Mouse (Mus musculus) midbrain, embryonic 12.5 days (tissue): Measurements from ENCODE around the gene Pard6b. TPM values are rescaled to one million over a fixed set of nuclear protein-coding genes. Genes with fewer than 3 reads are reported as not detected.
A peak's percentile ranks its signal among the peaks of the same experiment; 100 is the strongest.
"Not testable (repeated sequence)": the region's sequence is repeated elsewhere in the genome, so short reads cannot be mapped to it uniquely, and the experiment has no call there.

Experiments
- ATAC-seq: fragments of 200-750 bp; cut with Nextera tagmentation; 2 replicates; pipeline ENCODE4 v1.8.0; 2017; ENCODE audit warnings: low read depth, moderate TSS enrichment, moderate library complexity; ENCODE audit not compliant: low FRiP score
- H3K27ac ChIP-seq: fragments of 300-500 bp; sonication (generic); replicated peaks from 2 replicates; pipeline ENCODE4 v1.5.1; 2016; ENCODE audit warnings: mild to moderate bottlenecking
- H3K27me3 ChIP-seq: fragments of 300-500 bp; sonication (generic); 2 replicates; pipeline ENCODE4 v1.6.1; 2016; ENCODE audit warnings: mild to moderate bottlenecking
- H3K36me3 ChIP-seq: fragments of 300-500 bp; sonication (generic); 2 replicates; pipeline ENCODE4 v1.6.1; 2016
- H3K4me1 ChIP-seq: fragments of 300-500 bp; sonication (generic); 2 replicates; pipeline ENCODE4 v1.6.1; 2016
- H3K4me2 ChIP-seq: fragments of 300-500 bp; sonication (generic); replicated peaks from 2 replicates; pipeline ENCODE4 v1.6.1; 2016; ENCODE audit warnings: mild to moderate bottlenecking, moderate library complexity
- H3K4me3 ChIP-seq: fragments of 300-500 bp; sonication (generic); 2 replicates; pipeline ENCODE4 v1.5.1; 2016; ENCODE audit warnings: mild to moderate bottlenecking
- H3K9ac ChIP-seq: fragments of 300-500 bp; sonication (generic); replicated peaks from 2 replicates; pipeline ENCODE4 v1.6.1; 2016; ENCODE audit warnings: mild to moderate bottlenecking, moderate library complexity
- H3K9me3 ChIP-seq: fragments of 300-500 bp; sonication (generic); 2 replicates; pipeline ENCODE4 v1.6.1; 2016; ENCODE audit warnings: mild to moderate bottlenecking
- WGBS: fragments of 180-500 bp; shearing (Covaris S2); methylation state at CpG from one replicate; pipeline ENCODE4 v1.1.7; 2016; 5-methylcytosine and 5-hydroxymethylcytosine counted together
- polyA plus RNA-seq: library from polyadenylated mRNA; unstranded; fragments of >200 nt; fragmentation: Nextera tagmentation; extraction: Ambion mirVana; gene quantifications from 2 replicates; pipeline ENCODE4 v1.2.1, GENCODE M21; 2016

Gene Pard6b
- polyA plus RNA-seq, 1 experiment from 2014 or later: 8.6 TPM

DNA sequence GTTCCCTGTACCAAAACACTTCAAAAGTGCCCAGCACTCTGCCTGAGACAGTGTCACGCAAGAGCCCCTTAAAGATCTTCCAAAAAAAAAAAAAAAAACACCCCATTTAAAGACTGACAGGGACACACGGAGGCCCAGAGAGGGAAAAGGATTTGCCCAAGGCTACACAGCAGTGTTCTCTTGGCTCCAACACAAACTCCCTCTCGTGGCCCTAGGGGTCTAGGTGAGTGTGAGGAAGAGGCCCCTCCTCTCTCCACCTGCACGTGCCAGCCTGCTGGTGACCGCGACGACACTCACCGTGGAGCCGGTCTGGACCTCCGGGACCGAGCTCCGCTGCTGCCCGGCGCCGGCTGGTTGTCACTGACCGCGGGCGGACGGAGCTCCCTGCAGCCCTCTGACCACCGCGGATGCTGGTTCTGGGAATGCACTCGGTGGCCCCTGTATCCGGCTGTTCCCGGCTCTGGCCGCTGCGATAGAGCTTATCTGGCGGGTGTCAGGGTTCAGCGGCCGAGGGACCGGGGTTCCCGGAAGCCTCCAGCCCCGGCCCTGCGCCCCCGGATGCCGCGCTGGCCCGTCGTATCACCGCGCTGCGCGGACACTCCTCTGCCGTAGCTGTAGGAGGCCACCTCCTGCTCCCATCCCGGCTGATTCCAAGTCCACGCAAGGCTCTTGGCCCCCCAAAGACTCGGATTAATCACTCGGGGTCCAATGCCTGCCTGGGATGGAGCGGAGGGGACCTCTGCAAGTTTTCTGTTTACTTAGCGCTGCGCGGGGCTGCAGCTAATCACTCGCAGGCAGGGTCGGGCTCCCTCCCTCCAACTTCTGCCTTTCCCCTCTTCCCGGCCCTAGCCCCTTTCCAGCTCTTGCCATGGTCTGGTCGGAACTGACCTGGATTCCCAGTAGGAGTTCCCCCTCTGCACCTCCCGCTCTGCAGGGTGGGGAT lies 30.5 kb upstream of the Pard6b start:
- peaks cover 47% of the 10 kb centered on the region for H3K27me3 ChIP-seq
- no peak overlapping the region for H3K27ac ChIP-seq
- peak overlapping the region; percentile 49 for H3K4me3 ChIP-seq
- WGBS: under 1% methylated on average over 55 of the region's 56 CpGs
- H3K9ac ChIP-seq: peak overlapping the region; percentile 63
- no peak for ATAC-seq
- H3K9me3 ChIP-seq: no peaks in the 10 kb centered on the region
- no peaks in the 10 kb centered on the region for H3K36me3 ChIP-seq
- H3K4me2 ChIP-seq: peak overlapping the region; percentile 91
- H3K4me1 ChIP-seq: peaks cover 23% of the 10 kb centered on the region

DNA sequence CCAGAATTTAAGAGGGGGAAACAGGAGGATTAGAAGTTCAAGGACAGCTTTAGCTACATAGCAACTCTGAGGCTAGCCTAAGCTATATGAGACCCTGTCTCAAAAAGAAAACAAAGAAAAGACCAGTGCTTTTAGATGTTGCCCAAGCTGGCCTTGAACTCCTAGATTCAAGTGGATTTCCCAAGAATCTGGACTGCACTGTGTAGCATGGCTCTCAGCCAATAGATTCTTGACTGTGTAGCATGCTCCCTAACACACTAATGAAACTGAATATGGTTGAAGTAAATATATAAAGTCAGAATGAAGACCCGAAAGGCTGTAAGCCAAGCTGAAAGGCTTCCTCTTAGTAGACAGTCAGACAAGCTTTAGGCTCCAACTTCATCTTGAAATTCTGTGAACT lies 28.6 kb upstream of the Pard6b start:
- Histone ChIP-seq H3K27ac (no peak overlapping the region), H3K9me3 (no peaks in the 10 kb centered on the region), H3K4me2 (no peak overlapping the region), H3K4me3 (no peak overlapping the region), H3K36me3 (no peaks in the 10 kb centered on the region), H3K9ac (no peak overlapping the region), H3K4me1 (peaks cover 17% of the 10 kb centered on the region), H3K27me3 (peaks cover 48% of the 10 kb centered on the region)
- 94% methylated on average over 1 of the region's 1 CpGs for WGBS
- ATAC-seq: no peak

- Histone ChIP-seq H3K36me3 (no peaks in the 10 kb centered on the region), H3K27me3 (peaks cover 51% of the 10 kb centered on the region), H3K27ac (no peak overlapping the region), H3K4me2 (no peak overlapping the region), H3K4me1 (peaks cover 17% of the 10 kb centered on the region), H3K9me3 (no peaks in the 10 kb centered on the region), H3K4me3 (no peak overlapping the region), H3K9ac (no peak overlapping the region)
- 14% methylated on average over 2 of the region's 2 CpGs for WGBS
- ATAC-seq: no peak
Measured at GRCm38 (mm10) chr2:168052689-168053088, 28.1 kb upstream of the Pard6b start.

- no peak overlapping the region for H3K4me3 ChIP-seq
- no peak overlapping the region for H3K4me2 ChIP-seq
- peaks cover 16% of the 10 kb centered on the region for H3K4me1 ChIP-seq
- no peak overlapping the region for H3K27ac ChIP-seq
- H3K9ac ChIP-seq: no peak overlapping the region
- H3K36me3 ChIP-seq: no peaks in the 10 kb centered on the region
- 94% methylated on average over 11 of the region's 11 CpGs for WGBS
- no peaks in the 10 kb centered on the region for H3K9me3 ChIP-seq
- peaks cover 39% of the 10 kb centered on the region for H3K27me3 ChIP-seq
- ATAC-seq: no peak
Measured at GRCm38 (mm10) chr2:168054142-168054541, 26.7 kb upstream of the Pard6b start.

DNA sequence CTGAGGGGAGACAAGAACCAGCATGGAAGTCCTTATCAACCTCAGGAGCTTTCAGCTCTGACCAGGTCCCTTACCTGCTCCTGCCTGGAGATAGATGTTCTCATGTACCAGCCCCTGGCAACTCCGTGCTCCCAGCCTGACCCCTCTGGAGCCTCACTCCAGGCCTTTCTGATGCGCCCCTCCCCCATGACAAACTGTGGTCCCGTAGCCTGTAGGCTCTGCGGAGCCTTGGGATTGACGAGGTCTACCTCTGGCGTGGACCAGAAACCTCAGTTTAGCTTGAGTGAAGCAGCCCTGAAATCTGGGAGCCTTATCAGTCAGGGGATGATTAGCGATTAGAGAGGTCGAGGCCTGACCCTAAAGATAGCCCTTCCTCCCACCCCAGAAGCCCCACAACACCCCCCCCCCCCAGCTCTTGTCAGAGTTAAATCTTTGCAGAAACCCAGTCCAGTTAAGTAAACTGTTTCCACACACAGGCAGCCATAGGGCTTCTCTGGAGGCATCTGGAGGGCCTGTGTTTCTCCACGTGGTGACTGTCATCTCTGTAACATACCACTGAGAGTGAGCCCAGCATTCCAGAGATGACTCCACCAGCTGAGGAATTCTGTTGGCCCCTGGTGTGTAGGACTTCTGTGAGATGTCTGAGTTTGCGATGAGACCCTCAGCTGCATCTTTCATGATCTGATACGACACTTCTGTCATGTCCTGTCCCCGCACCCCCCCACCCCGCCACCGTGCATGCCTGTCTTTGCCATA lies 24.7 kb upstream of the Pard6b start:
- 42% methylated on average over 14 of the region's 14 CpGs for WGBS
- ATAC-seq: no peak
- Histone ChIP-seq H3K4me2 (no peak overlapping the region), H3K4me3 (no peak overlapping the region), H3K9ac (no peak overlapping the region), H3K27ac (no peak overlapping the region), H3K36me3 (no peaks in the 10 kb centered on the region), H3K4me1 (no peaks in the 10 kb centered on the region), H3K27me3 (peaks cover 19% of the 10 kb centered on the region), H3K9me3 (no peaks in the 10 kb centered on the region)

- no peak overlapping the region for H3K4me3 ChIP-seq
- H3K9ac ChIP-seq: no peak overlapping the region
- H3K4me2 ChIP-seq: no peak overlapping the region
- no peak overlapping the region for H3K27ac ChIP-seq
- no peaks in the 10 kb centered on the region for H3K36me3 ChIP-seq
- WGBS: 63% methylated on average over 8 of the region's 8 CpGs
- peaks cover 14% of the 10 kb centered on the region for H3K27me3 ChIP-seq
- no peaks in the 10 kb centered on the region for H3K9me3 ChIP-seq
- ATAC-seq: no peak
- no peaks in the 10 kb centered on the region for H3K4me1 ChIP-seq
Measured at GRCm38 (mm10) chr2:168056666-168056933, 24.2 kb upstream of the Pard6b start.

DNA sequence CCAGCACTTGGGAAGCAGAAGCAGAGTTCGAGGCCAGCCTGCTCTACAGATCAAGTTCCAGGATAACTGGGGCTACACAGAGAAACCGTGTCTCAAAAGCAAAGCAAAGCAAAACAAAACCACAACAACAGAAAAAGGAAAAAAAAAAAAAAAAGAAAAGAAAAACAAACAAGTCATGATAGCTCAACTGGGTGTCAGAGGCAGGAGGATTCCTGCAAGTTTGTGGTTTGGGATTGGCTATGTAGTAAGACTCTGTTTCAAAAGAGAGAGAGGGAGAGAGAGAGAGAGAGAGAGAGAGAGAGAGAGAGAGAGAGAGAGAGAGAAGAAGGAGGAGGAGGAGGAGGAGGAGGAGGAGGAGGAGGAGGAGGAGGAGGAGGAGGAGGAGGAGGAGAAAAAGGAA lies 22.9 kb upstream of the Pard6b start:
- not testable (repeated sequence) for H3K9ac ChIP-seq, H3K4me3 ChIP-seq, H3K4me1 ChIP-seq, H3K27me3 ChIP-seq, ATAC-seq, H3K36me3 ChIP-seq, H3K9me3 ChIP-seq, H3K27ac ChIP-seq, H3K4me2 ChIP-seq
- 74% methylated on average over 2 of the region's 2 CpGs for WGBS

DNA sequence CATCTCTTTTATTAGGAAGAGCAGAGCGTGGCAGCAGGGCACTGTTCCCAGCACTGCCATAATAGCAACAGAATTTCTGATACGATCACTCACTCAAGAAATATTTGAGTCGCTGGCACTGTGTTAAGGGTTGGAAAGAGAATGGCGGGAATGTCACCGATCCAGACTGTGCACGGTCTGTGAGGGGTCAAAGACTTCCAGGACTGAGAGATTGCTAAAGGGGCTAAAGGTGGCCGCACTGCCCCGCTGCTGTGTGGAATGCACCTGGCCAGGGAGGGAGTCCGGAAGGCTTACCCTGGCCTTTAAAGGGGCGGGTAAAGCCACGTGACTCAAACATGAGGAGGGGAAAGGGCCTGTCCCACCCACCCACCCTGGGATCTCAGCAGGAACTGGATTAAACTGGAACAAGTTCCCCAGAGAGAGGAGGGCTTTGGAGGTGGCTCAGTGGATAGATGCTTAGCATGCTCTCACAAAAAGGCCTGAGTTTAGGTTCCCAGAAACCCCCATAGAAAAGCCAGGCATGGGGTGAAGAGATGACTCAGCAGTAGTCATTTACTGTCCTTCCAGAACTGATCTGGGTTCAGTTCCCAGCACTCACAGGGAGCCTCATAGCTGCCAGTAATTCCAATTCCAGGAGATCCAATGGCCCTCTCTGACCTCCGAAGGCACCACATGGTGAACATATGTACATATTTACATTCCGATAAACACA lies 22.2 kb upstream of the Pard6b start:
- no peak for ATAC-seq
- H3K4me2 ChIP-seq: no peak overlapping the region
- H3K27me3 ChIP-seq: peaks cover 7% of the 10 kb centered on the region; the same call in 1 of the 2 replicates
- no peaks in the 10 kb centered on the region for H3K9me3 ChIP-seq
- H3K4me1 ChIP-seq: no peaks in the 10 kb centered on the region
- 26% methylated on average over 13 of the region's 13 CpGs for WGBS
- no peak overlapping the region for H3K9ac ChIP-seq
- no peaks in the 10 kb centered on the region for H3K36me3 ChIP-seq
- no peak overlapping the region for H3K4me3 ChIP-seq
- no peak overlapping the region for H3K27ac ChIP-seq

- H3K4me2 ChIP-seq: no peak overlapping the region
- no peaks in the 10 kb centered on the region for H3K4me1 ChIP-seq
- H3K27me3 ChIP-seq: peaks cover 7% of the 10 kb centered on the region; the same call in 1 of the 2 replicates
- no peaks in the 10 kb centered on the region for H3K36me3 ChIP-seq
- 76% methylated on average over 6 of the region's 6 CpGs for WGBS
- H3K27ac ChIP-seq: no peak overlapping the region
- H3K4me3 ChIP-seq: no peak overlapping the region
- no peak overlapping the region for H3K9ac ChIP-seq
- H3K9me3 ChIP-seq: no peaks in the 10 kb centered on the region
- no peak for ATAC-seq
Measured at GRCm38 (mm10) chr2:168059200-168059790, 21.5 kb upstream of the Pard6b start.

DNA sequence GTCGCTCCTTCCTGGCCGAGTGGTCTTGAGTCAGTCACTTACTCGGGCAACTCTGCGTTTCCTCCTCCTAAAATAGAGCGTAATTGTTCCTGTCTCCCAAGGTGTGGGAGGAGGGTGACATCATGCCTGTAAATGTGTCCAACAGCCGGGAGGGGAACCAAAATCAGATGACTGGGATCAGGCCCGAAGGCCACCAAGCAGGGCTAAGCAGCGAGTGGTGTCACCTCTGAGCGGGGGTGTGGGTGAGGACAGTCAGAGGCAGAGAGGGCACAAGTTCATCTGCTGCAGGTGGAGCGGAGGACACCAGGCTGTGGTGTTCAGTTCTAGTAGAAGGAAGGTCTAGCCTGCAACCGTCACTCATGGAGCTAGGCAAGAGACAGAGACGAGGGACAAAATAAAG lies 17.1 kb upstream of the Pard6b start:
- Histone ChIP-seq H3K4me1 (no peaks in the 10 kb centered on the region), H3K4me3 (no peak overlapping the region), H3K4me2 (no peak overlapping the region), H3K9me3 (no peaks in the 10 kb centered on the region), H3K27ac (no peak overlapping the region), H3K27me3 (no peaks in the 10 kb centered on the region), H3K9ac (no peak overlapping the region), H3K36me3 (no peaks in the 10 kb centered on the region)
- 93% methylated on average over 12 of the region's 12 CpGs for WGBS
- no peak for ATAC-seq

- H3K4me2 ChIP-seq: no peak overlapping the region
- H3K4me3 ChIP-seq: no peak overlapping the region
- no peaks in the 10 kb centered on the region for H3K27me3 ChIP-seq
- H3K9me3 ChIP-seq: no peaks in the 10 kb centered on the region
- H3K4me1 ChIP-seq: no peaks in the 10 kb centered on the region
- H3K36me3 ChIP-seq: no peaks in the 10 kb centered on the region
- WGBS: 86% methylated on average over 7 of the region's 7 CpGs
- no peak overlapping the region for H3K9ac ChIP-seq
- H3K27ac ChIP-seq: no peak overlapping the region
- no peak for ATAC-seq
Measured at GRCm38 (mm10) chr2:168065511-168065910, 15.3 kb upstream of the Pard6b start.

- no peak for ATAC-seq
- Histone ChIP-seq H3K36me3 (no peaks in the 10 kb centered on the region), H3K9me3 (no peaks in the 10 kb centered on the region), H3K4me2 (no peak overlapping the region), H3K27ac (no peak overlapping the region), H3K27me3 (no peaks in the 10 kb centered on the region), H3K9ac (no peak overlapping the region), H3K4me3 (no peak overlapping the region), H3K4me1 (no peaks in the 10 kb centered on the region)
- 67% methylated on average over 8 of the region's 8 CpGs for WGBS
Measured at GRCm38 (mm10) chr2:168066783-168067182, 14.0 kb upstream of the Pard6b start.
